ENCODE assay signal across 16 mouse cellular contexts in genomic region chr17:75478836-75479235, GRCm38 (mm10).
"Had no signal": no experiment of that assay in that cellular context is flagged by ENCODE, and none has a peak within 500 bp of the region (broad histone marks: within the 10 kb centered on the region; RNA-seq: fewer than 3 reads in every experiment).

No protein-coding gene starts in this region.

- H3K27me3 ChIP-seq: limb, embryonic 15.5 days; liver, embryonic 12.5 days; midbrain, embryonic 13.5 days; stomach, embryonic 15.5 days had no signal

- H3K27ac ChIP-seq: limb, embryonic 15.5 days; liver, embryonic 12.5 days; midbrain, embryonic 13.5 days; neural tube, embryonic 15.5 days; stomach, embryonic 15.5 days had no signal

- DNase-seq: kidney, adult 18-20 months; kidney, postnatal 10 days; layer of hippocampus, postnatal 36 days; lung, embryonic 14.5 days; lung, postnatal 10 days; lung, postnatal 4 days; retina, postnatal 1 day; right cerebral cortex, postnatal 4 days; thymus, adult 2 months; thymus, postnatal 25 days had no signal

- H3K4me3 ChIP-seq: limb, embryonic 15.5 days; liver, embryonic 12.5 days; midbrain, embryonic 13.5 days; myocyte; neural tube, embryonic 15.5 days; stomach, embryonic 15.5 days had no signal

- ATAC-seq: liver, embryonic 12.5 days; midbrain, embryonic 13.5 days had no signal

- H3K36me3 ChIP-seq: limb, embryonic 15.5 days; liver, embryonic 12.5 days; midbrain, embryonic 13.5 days; neural tube, embryonic 15.5 days; stomach, embryonic 15.5 days had no signal
